Mouse (Mus musculus) ES-E14 (cell line): ENCODE measurements around the gene Slc30a6.

Source experiments
- CHD2 ChIP-seq: IDR thresholded peaks from 2 replicates; pipeline ENCODE4 v1.6.1; 2014; ENCODE audit warnings: mild to moderate bottlenecking, low read depth, low read length, inconsistent platforms
- HCFC1 ChIP-seq: IDR thresholded peaks from 2 replicates; pipeline ENCODE4 v1.6.1; 2012; ENCODE audit warnings: low read length, inconsistent platforms, borderline replicate concordance; ENCODE audit not compliant: insufficient read depth
- MAFK ChIP-seq: IDR thresholded peaks from 2 replicates; pipeline ENCODE4 v1.6.1; 2014; ENCODE audit warnings: mild to moderate bottlenecking, low read depth, low read length, inconsistent platforms; ENCODE audit not compliant: insufficient read depth
- ZC3H11A ChIP-seq: IDR thresholded peaks from 2 replicates; pipeline ENCODE4 v1.6.1; 2012; ENCODE audit warnings: low read depth, mild to moderate bottlenecking, inconsistent platforms, low read length, borderline replicate concordance
- ZNF384 ChIP-seq: IDR thresholded peaks from 2 replicates; pipeline ENCODE4 v1.6.1; 2012; ENCODE audit warnings: low read depth, low read length, inconsistent platforms

DNA sequence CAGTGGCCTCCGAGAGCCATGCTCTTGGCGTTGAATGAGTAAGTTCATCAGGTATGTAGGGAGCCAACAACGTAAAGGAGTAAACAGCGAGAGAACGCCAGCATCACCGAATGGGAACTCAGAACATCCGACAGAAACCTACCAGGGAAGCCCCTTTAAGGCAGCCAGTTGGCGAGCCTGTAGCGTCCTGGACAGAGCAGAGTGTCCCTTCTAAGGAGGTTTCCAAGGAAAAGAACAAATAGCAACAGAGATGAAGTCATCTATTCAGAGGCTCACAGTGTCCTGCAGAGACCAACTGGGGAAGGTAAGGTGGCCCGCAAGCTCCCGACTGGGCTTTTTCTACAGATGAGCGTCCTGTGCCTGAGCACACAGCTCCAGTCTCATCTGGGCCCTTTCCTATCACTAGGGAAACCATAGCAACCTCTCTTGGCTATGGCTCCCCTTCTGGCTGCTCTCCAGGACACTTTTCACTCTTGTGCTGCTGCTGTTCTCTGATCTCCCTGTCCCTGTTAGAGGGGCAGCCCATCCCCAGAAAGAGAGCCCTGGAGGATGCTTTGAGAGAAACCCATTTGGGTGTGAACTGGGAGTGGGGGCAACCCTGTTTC, 29.1 kb downstream of the Slc30a6 start:
- TF ChIP-seq ZNF384 (no peak), ZC3H11A (no peak), CHD2 (no peak), HCFC1 (no peak), MAFK (no peak)
